Mouse (Mus musculus) hindbrain, postnatal 0 days (tissue): ENCODE measurements around the gene Draxin. TPM values are rescaled to one million over a fixed set of nuclear protein-coding genes. Genes with fewer than 3 reads are reported as not detected.
A peak's percentile ranks its signal among the peaks of the same experiment; 100 is the strongest.

Source experiments
- ATAC-seq: fragments of 200-750 bp; cut with Nextera tagmentation; 2 replicates; pipeline ENCODE4 v1.8.0; 2017; ENCODE audit warnings: mild to moderate bottlenecking, moderate TSS enrichment, moderate library complexity
- DNase-seq: peaks from one replicate; pipeline ENCODE4 v3.0.0-alpha.2; 2015; ENCODE audit warnings: low spot score
- H3K27ac ChIP-seq: fragments of 300-500 bp; sonication (generic); 2 replicates; pipeline ENCODE4 v1.5.1; 2014; ENCODE audit warnings: mild to moderate bottlenecking
- H3K27me3 ChIP-seq: fragments of 300-500 bp; sonication (generic); 2 replicates; pipeline ENCODE4 v1.6.1; 2014; ENCODE audit warnings: low read length, mixed read lengths; ENCODE audit not compliant: insufficient read depth
- H3K36me3 ChIP-seq: fragments of 300-500 bp; sonication (generic); 2 replicates; pipeline ENCODE4 v1.6.1; 2014; ENCODE audit warnings: low read length, mixed read lengths; ENCODE audit not compliant: insufficient read depth
- H3K4me1 ChIP-seq: fragments of 300-500 bp; sonication (generic); 2 replicates; pipeline ENCODE4 v1.6.1; 2014; ENCODE audit warnings: antibody characterized with exemption, low read length, mixed read lengths; ENCODE audit not compliant: insufficient read depth
- H3K4me2 ChIP-seq: fragments of 300-500 bp; sonication (generic); 2 replicates; pipeline ENCODE4 v1.6.1; 2014; ENCODE audit warnings: low read depth, mild to moderate bottlenecking, low read length, moderate library complexity, mixed read lengths
- H3K4me3 ChIP-seq: fragments of 300-500 bp; sonication (generic); 2 replicates; pipeline ENCODE4 v1.5.1; 2014; ENCODE audit warnings: low read length
- H3K9ac ChIP-seq: fragments of 300-500 bp; sonication (generic); replicated peaks from 2 replicates; pipeline ENCODE4 v1.6.1; 2014; ENCODE audit warnings: mild to moderate bottlenecking, low read length, moderate library complexity, mixed read lengths
- H3K9me3 ChIP-seq: fragments of 300-500 bp; sonication (generic); 2 replicates; pipeline ENCODE4 v1.6.1; 2016; ENCODE audit warnings: low read length, mixed read lengths
- CTCF ChIP-seq: IDR thresholded peaks from 2 replicates; pipeline ENCODE4 v1.5.1; 2016; ENCODE audit warnings: antibody characterized with exemption, control low read depth, low read depth
- WGBS: fragments of 180-500 bp; shearing (Covaris S2); extraction: QIAGEN DNeasy Blood & Tissue Kit; methylation state at CpG from one replicate; pipeline ENCODE4 v1.1.7; 2014; 5-methylcytosine and 5-hydroxymethylcytosine counted together
- polyA plus RNA-seq: library from polyadenylated mRNA; unstranded; fragments of >200 nt; fragmentation: Nextera tagmentation; extraction: Ambion mirVana; gene quantifications from 2 replicates; pipeline ENCODE4 v1.2.1, GENCODE M21; 2015
- total RNA-seq: library from RNA; depleted of rRNA; stranded (reverse); fragments of >200 nt; gene quantifications from 2 replicates; pipeline ENCODE4 v1.2.3, GENCODE M21; 2014

Gene Draxin
- total and polyA plus RNA-seq, 2 experiments from 2014 or later: 7.2 to 44.9 TPM

DNA sequence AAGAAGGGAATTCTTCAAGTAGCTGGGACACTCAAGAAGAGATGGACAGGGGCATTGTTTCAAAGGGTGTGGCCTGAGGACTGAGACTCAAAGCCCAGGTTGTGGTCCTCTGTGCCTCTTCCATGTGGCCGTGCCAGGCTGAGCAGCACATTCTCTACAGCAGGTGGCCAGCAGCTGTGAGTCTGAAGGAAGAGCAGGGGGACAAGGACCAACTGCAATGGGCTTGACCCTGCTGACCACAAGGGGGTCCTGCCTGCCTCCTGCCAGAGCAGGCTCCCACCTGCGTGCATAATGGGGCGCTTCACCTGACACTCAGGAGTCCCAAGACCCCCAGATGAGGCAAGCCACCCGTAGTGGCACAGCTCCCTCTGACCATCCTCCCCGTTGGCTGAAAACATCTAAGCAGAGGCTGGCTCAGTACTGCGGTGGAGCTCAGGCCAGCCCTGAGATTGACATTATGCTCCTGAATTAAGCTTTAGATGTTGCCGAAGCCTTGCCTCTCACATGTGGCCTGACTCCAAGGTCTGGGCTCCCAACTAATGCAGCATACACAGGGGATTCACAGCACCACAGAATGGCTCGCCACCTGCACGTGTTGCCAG is 72.2 kb downstream of the Draxin start:
- ATAC-seq: no peak
- WGBS: 84% methylated on average over 9 of the region's 9 CpGs
- no peak; the same call in 1 of the 2 replicates for TF ChIP-seq CTCF
- Histone ChIP-seq H3K4me3 (no peak overlapping the region), H3K27ac (no peak overlapping the region), H3K27me3 (no peaks in the 10 kb centered on the region), H3K36me3 (peaks cover 38% of the 10 kb centered on the region), H3K4me2 (no peak overlapping the region), H3K9ac (no peak overlapping the region), H3K9me3 (no peaks in the 10 kb centered on the region), H3K4me1 (no peaks in the 10 kb centered on the region)
- no peak for DNase-seq

DNA sequence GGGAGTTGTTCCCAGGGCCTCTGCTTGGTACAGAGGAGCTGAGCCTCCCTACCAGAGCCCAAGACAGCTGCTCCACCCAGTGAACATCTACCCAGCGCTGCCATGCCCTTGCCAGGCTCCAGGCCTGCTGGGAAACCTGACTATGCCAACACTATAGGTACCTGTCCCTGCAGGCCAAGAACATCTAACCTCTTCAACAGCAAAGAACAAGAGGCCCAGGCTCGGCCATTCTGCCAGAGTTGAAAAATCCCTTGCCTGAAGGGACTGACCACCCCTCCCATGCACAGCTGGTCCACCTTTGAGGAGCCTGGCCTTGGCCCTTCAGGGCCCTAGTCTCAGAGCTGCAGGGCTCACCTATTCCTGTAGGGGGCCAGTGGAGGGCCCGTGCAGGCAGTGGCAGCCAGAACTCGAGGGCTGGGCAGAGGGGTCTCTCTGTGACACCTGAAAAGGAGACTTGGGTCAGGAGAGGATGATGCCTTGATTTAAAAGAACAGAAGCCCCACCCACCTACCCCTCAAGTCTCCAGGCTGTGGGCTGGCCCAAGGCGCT is 72.8 kb downstream of the Draxin start:
- H3K36me3 ChIP-seq: peaks cover 42% of the 10 kb centered on the region
- ATAC-seq: no peak
- WGBS: 64% methylated on average over 5 of the region's 5 CpGs
- H3K4me2 ChIP-seq: no peak overlapping the region
- 0 out of 2 replicates have a peak overlapping the region, but pooled peaks have one; percentile 2 for H3K27ac ChIP-seq
- H3K4me1 ChIP-seq: no peaks in the 10 kb centered on the region
- H3K27me3 ChIP-seq: no peaks in the 10 kb centered on the region
- DNase-seq: no peak
- H3K9ac ChIP-seq: no peak overlapping the region
- no peak overlapping the region for H3K4me3 ChIP-seq
- TF ChIP-seq CTCF: no peak
- no peaks in the 10 kb centered on the region for H3K9me3 ChIP-seq

DNA sequence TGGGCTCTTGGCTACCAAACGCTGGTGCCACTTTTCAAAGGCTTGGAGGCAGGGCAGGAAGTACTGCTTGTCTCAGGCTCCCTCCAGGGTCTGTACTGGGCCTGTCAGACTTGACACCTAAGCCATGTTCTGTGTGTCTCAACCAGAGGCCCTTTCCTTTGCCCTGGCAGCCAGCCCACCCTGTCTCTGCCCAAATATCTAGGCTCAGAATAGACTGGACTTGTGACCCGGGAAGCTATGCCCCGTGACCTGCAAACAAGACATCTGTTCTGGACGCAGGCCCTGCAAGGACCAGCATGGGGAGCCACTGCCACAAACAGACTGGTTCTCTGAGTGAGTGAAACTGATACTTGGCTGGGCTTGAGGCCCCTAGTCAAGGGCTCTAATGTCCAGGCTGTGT is 73.7 kb downstream of the Draxin start:
- Histone ChIP-seq H3K4me1 (no peaks in the 10 kb centered on the region), H3K9ac (no peak overlapping the region), H3K4me3 (no peak overlapping the region), H3K27me3 (no peaks in the 10 kb centered on the region), H3K27ac (no peak overlapping the region), H3K36me3 (peaks cover 51% of the 10 kb centered on the region), H3K4me2 (no peak overlapping the region), H3K9me3 (no peaks in the 10 kb centered on the region)
- WGBS: 72% methylated on average over 4 of the region's 4 CpGs
- ATAC-seq: no peak
- peak; percentile 25 for DNase-seq
- TF ChIP-seq CTCF: no peak

DNA sequence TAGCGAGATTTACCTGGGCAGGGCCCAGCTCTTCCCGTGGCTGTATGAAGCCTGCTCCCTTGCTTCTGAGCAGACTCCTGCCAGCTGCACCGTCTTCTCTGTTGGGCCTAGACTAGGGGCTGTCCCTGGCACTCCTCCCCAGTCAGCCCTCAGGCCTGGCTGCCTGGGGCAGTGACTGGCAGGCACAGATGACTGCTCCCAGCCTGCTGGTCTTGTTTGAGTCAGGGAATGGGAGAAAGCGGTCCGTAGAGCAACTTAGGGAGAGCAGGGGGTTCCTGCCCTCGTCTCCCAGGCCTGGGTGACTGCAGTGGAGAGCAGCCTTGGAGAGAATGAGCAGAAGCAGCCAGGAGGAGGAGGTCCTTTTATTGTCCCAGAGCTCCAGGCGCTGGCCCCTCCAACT is 74.3 kb downstream of the Draxin start:
- Histone ChIP-seq H3K27ac (no peak overlapping the region), H3K4me2 (no peak overlapping the region), H3K9me3 (no peaks in the 10 kb centered on the region), H3K27me3 (no peaks in the 10 kb centered on the region), H3K36me3 (peaks cover 56% of the 10 kb centered on the region), H3K4me1 (no peaks in the 10 kb centered on the region), H3K4me3 (no peak overlapping the region), H3K9ac (no peak overlapping the region)
- no peak for TF ChIP-seq CTCF
- ATAC-seq (no peak), DNase-seq (no peak)
- WGBS: 66% methylated on average over 7 of the region's 7 CpGs

DNA sequence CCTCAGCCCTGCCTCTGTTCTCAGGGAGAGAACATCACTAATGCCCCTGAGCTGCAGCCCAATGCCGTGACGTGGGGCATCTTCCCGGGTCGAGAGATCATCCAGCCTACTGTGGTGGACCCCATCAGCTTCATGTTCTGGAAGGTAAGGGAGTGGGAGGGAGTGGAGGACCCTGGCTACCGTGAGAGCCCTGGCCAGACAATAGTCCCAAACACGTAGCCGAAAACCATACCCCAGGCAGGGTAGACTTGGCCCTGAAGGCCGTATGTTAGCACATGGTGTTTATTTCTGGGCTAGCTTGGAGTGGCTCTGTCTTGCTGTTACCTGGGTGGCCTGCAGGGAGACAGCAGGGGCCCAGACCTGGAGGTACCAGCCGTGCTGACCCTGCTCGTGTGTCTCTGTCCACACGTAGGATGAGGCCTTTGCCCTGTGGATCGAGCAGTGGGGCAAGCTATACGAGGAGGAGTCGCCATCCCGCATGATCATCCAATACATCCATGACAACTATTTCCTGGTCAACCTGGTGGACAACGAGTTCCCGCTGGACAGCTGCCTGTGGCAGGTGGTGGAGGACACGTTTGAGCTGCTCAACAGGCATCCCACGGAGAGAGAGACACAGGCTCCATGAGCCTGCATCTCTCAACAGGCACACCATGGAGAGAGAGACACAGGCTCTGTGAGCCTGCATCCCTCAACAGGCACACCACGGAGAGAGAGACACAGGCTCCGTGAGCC is 75.4 kb downstream of the Draxin start:
- Histone ChIP-seq H3K9ac (no peak overlapping the region), H3K4me3 (no peak overlapping the region), H3K4me2 (no peak overlapping the region), H3K9me3 (no peaks in the 10 kb centered on the region), H3K27ac (no peak overlapping the region), H3K27me3 (no peaks in the 10 kb centered on the region), H3K4me1 (no peaks in the 10 kb centered on the region), H3K36me3 (peaks cover 61% of the 10 kb centered on the region)
- WGBS: 90% methylated on average over 21 of the region's 21 CpGs
- DNase-seq: no peak
- TF ChIP-seq CTCF: no peak
- ATAC-seq: no peak

DNA sequence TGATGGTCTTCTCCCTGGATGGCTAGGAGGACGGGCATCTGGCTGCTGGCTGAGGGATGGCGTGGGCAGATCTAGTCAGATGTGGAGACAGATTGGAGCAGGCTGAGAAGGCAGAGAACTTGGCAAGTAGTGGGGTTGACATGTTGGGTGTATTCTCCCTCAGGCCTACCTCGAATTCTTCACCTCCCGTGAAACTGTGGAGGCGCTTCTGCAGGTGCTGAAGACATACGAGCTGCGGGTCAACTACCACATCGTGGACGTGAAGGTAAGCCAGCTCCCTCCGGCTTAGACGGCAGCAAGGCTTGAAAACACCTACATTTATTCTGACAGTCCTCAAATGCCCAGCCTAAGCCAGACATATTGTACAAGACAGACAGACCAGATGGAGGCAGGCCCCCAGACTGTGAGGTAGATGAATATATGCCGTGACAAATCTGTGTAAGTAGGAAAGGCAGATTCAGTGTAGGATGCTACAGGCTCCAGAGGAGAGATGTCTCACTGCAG is 77.0 kb downstream of the Draxin start:
- Histone ChIP-seq H3K36me3 (peaks cover 63% of the 10 kb centered on the region), H3K9me3 (no peaks in the 10 kb centered on the region), H3K4me2 (no peak overlapping the region), H3K27ac (peak overlapping the region; percentile 51; the same call in 1 of the 2 replicates), H3K9ac (no peak overlapping the region), H3K4me3 (no peak overlapping the region), H3K4me1 (no peaks in the 10 kb centered on the region), H3K27me3 (no peaks in the 10 kb centered on the region)
- 81% methylated on average over 12 of the region's 12 CpGs for whole genome bisulfite sequencing
- ATAC-seq (no peak), DNase-seq (no peak)
- TF ChIP-seq CTCF: no peak
